Mouse (Mus musculus): Measurements from ENCODE around the gene Dnajb2. TPM values are rescaled to one million over a fixed set of nuclear protein-coding genes. Genes with fewer than 3 reads are reported as not detected.
"Not testable (repeated sequence)": the region's sequence is repeated elsewhere in the genome, so short reads cannot be mapped to it uniquely, and the experiment has no call there.

Gene Dnajb2
- polyA plus RNA-seq, 1 experiment from 2014 or later: 14.4 TPM

DNA sequence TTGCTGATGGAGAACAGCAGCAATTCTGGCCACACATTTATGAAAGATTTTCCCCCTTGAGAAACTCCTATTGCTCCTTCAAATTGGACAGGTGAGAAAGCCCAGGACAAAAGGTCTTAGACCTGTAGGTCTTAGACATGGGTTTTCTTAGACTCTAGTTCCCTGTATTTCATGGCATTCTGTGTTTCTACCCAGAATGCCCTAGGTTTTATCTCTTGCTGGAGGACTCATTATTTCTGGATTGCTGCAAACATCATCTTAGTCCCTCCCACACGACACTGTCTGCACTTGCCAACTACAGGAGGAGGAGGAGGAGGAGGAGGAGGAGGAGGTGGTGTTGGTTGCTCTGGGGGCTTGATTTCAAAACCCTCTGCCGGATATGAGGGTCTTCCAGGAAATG, 10.1 kb upstream of the Dnajb2 start:
- Histone ChIP-seq H3K4me1 (ENCODE audit: control insufficient read depth, insufficient read depth, low read length) (no peaks in the 10 kb centered on the region), H3K4me3 (ENCODE audit: low read length) (no peak overlapping the region), H3K4me2 (replicated peaks; ENCODE audit: low read depth, low read length) (no peak overlapping the region), H3K36me3 (ENCODE audit: control insufficient read depth, insufficient read depth, low read length) (no peaks in the 10 kb centered on the region), H3K9ac (ENCODE audit: low read depth, low read length) (no peak overlapping the region), H3K27ac (ENCODE audit: low read depth, low read length) (no peak overlapping the region), H3K9me3 (ENCODE audit: control insufficient read depth, low read length) (no peaks in the 10 kb centered on the region), H3K27me3 (ENCODE audit: control insufficient read depth, insufficient read depth, low read length) (no peaks in the 10 kb centered on the region)
- ATAC-seq (ENCODE audit: low FRiP score, low TSS enrichment): no peak
- 42% methylated on average over 2 of the region's 2 CpGs for WGBS

GRCm38 (mm10) chr1:75227653-75228052, 8.6 kb upstream of the Dnajb2 start:
- Histone ChIP-seq H3K4me1 (ENCODE audit: control insufficient read depth, insufficient read depth, low read length) (no peaks in the 10 kb centered on the region), H3K27ac (ENCODE audit: low read depth, low read length) (no peak overlapping the region), H3K9me3 (ENCODE audit: control insufficient read depth, low read length) (no peaks in the 10 kb centered on the region), H3K27me3 (ENCODE audit: control insufficient read depth, insufficient read depth, low read length) (no peaks in the 10 kb centered on the region), H3K4me3 (ENCODE audit: low read length) (no peak overlapping the region), H3K36me3 (ENCODE audit: control insufficient read depth, insufficient read depth, low read length) (no peaks in the 10 kb centered on the region), H3K9ac (ENCODE audit: low read depth, low read length) (no peak overlapping the region), H3K4me2 (replicated peaks; ENCODE audit: low read depth, low read length) (no peak overlapping the region)
- 83% methylated on average over 1 of the region's 1 CpGs for WGBS
- ATAC-seq (ENCODE audit: low FRiP score, low TSS enrichment): no peak

DNA sequence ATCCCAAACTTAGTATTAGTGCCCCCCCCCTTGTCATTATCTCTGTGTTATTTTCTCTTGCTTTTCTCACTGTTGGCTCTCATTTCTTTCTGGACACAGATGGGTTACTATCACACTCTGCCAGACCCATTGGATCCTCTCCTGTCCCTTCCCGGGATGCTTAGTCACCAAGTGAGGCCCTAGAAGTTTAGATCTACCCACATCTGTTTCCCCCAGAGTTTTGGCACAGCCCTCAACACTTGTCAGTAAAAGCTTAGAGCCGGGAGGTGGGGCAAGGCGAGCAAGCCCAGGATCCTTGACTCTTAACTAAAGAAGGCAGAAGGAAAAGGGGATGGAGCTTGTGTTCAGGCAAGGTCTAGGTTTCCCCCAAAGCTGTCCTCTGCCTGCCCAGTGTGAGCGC, 7.0 kb upstream of the Dnajb2 start:
- 75% methylated on average over 4 of the region's 4 CpGs for WGBS
- no peak for ATAC-seq (ENCODE audit: low FRiP score, low TSS enrichment)
- Histone ChIP-seq H3K4me2 (replicated peaks; ENCODE audit: low read depth, low read length) (no peak overlapping the region), H3K9ac (ENCODE audit: low read depth, low read length) (no peak overlapping the region), H3K4me3 (ENCODE audit: low read length) (no peak overlapping the region), H3K9me3 (ENCODE audit: control insufficient read depth, low read length) (no peaks in the 10 kb centered on the region), H3K36me3 (ENCODE audit: control insufficient read depth, insufficient read depth, low read length) (no peaks in the 10 kb centered on the region), H3K27ac (ENCODE audit: low read depth, low read length) (no peak overlapping the region), H3K4me1 (ENCODE audit: control insufficient read depth, insufficient read depth, low read length) (no peaks in the 10 kb centered on the region), H3K27me3 (ENCODE audit: control insufficient read depth, insufficient read depth, low read length) (no peaks in the 10 kb centered on the region)

DNA sequence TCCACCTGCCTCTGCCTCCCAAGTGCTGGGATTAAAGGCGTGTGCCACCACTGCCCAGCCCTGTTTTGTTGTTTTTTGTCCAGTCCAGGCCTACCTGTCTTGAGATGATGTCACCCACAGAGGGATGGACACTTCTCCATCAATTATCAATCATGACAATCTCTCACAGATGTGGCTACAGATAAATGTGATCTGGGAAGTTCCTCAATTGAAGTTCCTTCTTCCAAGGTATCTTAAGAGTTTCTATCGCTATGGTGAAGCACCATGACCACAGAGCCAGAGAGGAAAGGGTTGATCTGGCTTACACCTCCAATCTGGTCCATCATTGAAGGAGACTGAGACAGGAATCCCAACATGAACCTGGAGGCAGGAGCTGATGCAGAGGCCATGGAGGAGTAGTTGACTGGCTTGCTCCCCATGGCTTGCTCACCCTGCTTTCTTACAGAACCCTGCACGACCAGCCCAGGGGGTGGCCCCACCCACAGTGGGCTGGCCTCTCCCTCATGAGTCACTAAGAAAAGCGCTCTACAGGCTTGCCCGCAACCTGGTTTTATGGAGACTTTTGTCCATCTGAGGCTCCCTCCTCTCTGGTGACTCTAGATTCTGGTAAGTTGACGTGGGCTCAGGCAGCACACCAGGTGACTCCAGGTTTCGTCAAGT, 5.7 kb upstream of the Dnajb2 start:
- no peaks in the 10 kb centered on the region; the same call in 1 of the 2 replicates for H3K4me1 ChIP-seq (ENCODE audit: control insufficient read depth, insufficient read depth, low read length)
- H3K4me3 ChIP-seq (ENCODE audit: low read length): no peak overlapping the region
- H3K27me3 ChIP-seq (ENCODE audit: control insufficient read depth, insufficient read depth, low read length): no peaks in the 10 kb centered on the region
- H3K9ac ChIP-seq (ENCODE audit: low read depth, low read length): no peak overlapping the region
- H3K9me3 ChIP-seq (ENCODE audit: control insufficient read depth, low read length): no peaks in the 10 kb centered on the region
- no peaks in the 10 kb centered on the region for H3K36me3 ChIP-seq (ENCODE audit: control insufficient read depth, insufficient read depth, low read length)
- 72% methylated on average over 7 of the region's 7 CpGs for WGBS
- H3K4me2 ChIP-seq (replicated peaks; ENCODE audit: low read depth, low read length): no peak overlapping the region
- H3K27ac ChIP-seq (ENCODE audit: low read depth, low read length): no peak overlapping the region
- no peak for ATAC-seq (ENCODE audit: low FRiP score, low TSS enrichment)

GRCm38 (mm10) chr1:75231224-75231623, 5.0 kb upstream of the Dnajb2 start:
- no peak overlapping the region for H3K27ac ChIP-seq (ENCODE audit: low read depth, low read length)
- peaks cover 5% of the 10 kb centered on the region; the same call in 1 of the 2 replicates for H3K4me1 ChIP-seq (ENCODE audit: control insufficient read depth, insufficient read depth, low read length)
- no peak for ATAC-seq (ENCODE audit: low FRiP score, low TSS enrichment)
- no peak overlapping the region for H3K4me2 ChIP-seq (replicated peaks; ENCODE audit: low read depth, low read length)
- no peaks in the 10 kb centered on the region for H3K9me3 ChIP-seq (ENCODE audit: control insufficient read depth, low read length)
- H3K36me3 ChIP-seq (ENCODE audit: control insufficient read depth, insufficient read depth, low read length): no peaks in the 10 kb centered on the region
- no peak overlapping the region for H3K4me3 ChIP-seq (ENCODE audit: low read length)
- WGBS: 86% methylated on average over 4 of the region's 4 CpGs
- H3K27me3 ChIP-seq (ENCODE audit: control insufficient read depth, insufficient read depth, low read length): no peaks in the 10 kb centered on the region
- H3K9ac ChIP-seq (ENCODE audit: low read depth, low read length): no peak overlapping the region

- no peak for ATAC-seq (ENCODE audit: low FRiP score, low TSS enrichment)
- WGBS: 71% methylated on average over 5 of the region's 5 CpGs
- no peaks in the 10 kb centered on the region for H3K9me3 ChIP-seq (ENCODE audit: control insufficient read depth, low read length)
- H3K9ac ChIP-seq (ENCODE audit: low read depth, low read length): no peak within 1 kb of the TSS
- H3K4me1 ChIP-seq (ENCODE audit: control insufficient read depth, insufficient read depth, low read length): peaks cover 6% of the 10 kb centered on the region
- H3K36me3 ChIP-seq (ENCODE audit: control insufficient read depth, insufficient read depth, low read length): no peaks in the 10 kb centered on the region
- H3K27ac ChIP-seq (ENCODE audit: low read depth, low read length): no peak within 1 kb of the TSS
- H3K4me2 ChIP-seq (replicated peaks; ENCODE audit: low read depth, low read length): no peak within 1 kb of the TSS
- no peaks in the 10 kb centered on the region for H3K27me3 ChIP-seq (ENCODE audit: control insufficient read depth, insufficient read depth, low read length)
- H3K4me3 ChIP-seq (ENCODE audit: low read length): no peak within 1 kb of the TSS
These were observed 4.5 kb upstream of the Dnajb2 start, which contains the start of gene A630095N17Rik for GRCm38 (mm10) chr1:75231664-75232152. Gene A630095N17Rik, minus strand, starts transcription at chr1:75232102.

- not testable (repeated sequence) for H3K36me3 ChIP-seq (ENCODE audit: control insufficient read depth, insufficient read depth, low read length); H3K4me3 ChIP-seq (ENCODE audit: low read length); H3K9me3 ChIP-seq (ENCODE audit: control insufficient read depth, low read length); H3K27ac ChIP-seq (ENCODE audit: low read depth, low read length); H3K27me3 ChIP-seq (ENCODE audit: control insufficient read depth, insufficient read depth, low read length); H3K4me2 ChIP-seq (replicated peaks; ENCODE audit: low read depth, low read length); H3K9ac ChIP-seq (ENCODE audit: low read depth, low read length); ATAC-seq (ENCODE audit: low FRiP score, low TSS enrichment)
- 70% methylated on average over 4 of the region's 4 CpGs for WGBS
- peaks cover 14% of the 10 kb centered on the region for H3K4me1 ChIP-seq (ENCODE audit: control insufficient read depth, insufficient read depth, low read length)
These were observed 3.7 kb upstream of the Dnajb2 start for GRCm38 (mm10) chr1:75232489-75232888.

DNA sequence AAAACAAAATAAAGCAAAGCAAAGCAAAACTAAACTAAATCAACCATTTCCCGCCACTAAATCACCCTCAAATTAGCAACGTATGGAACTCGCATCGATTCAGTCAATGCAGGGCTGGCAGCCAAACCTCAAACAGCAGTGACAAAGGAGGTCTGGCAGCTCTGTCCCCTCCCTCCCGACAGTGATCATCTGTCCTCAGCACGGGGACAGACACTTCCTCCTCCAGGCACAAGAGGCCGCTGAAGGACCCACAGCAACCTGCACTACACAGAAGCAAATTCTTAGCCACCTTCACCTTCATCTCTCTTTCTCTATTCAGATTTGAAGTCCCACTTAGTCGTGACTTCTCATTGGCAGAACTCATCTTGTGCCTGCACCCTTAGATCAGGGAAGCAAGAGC, 1.6 kb upstream of the Dnajb2 start:
- no peak overlapping the region for H3K4me3 ChIP-seq (ENCODE audit: low read length)
- WGBS: 3% methylated on average over 8 of the region's 8 CpGs
- 0 out of 2 replicates have a peak, but pooled peaks cover 2% of the 10 kb centered on the region for H3K36me3 ChIP-seq (ENCODE audit: control insufficient read depth, insufficient read depth, low read length)
- H3K4me2 ChIP-seq (replicated peaks; ENCODE audit: low read depth, low read length): no peak overlapping the region
- no peak overlapping the region for H3K9ac ChIP-seq (ENCODE audit: low read depth, low read length)
- no peak for ATAC-seq (ENCODE audit: low FRiP score, low TSS enrichment)
- no peaks in the 10 kb centered on the region for H3K27me3 ChIP-seq (ENCODE audit: control insufficient read depth, insufficient read depth, low read length)
- H3K27ac ChIP-seq (ENCODE audit: low read depth, low read length): no peak overlapping the region
- no peaks in the 10 kb centered on the region for H3K9me3 ChIP-seq (ENCODE audit: control insufficient read depth, low read length)
- peaks cover 14% of the 10 kb centered on the region for H3K4me1 ChIP-seq (ENCODE audit: control insufficient read depth, insufficient read depth, low read length)

DNA sequence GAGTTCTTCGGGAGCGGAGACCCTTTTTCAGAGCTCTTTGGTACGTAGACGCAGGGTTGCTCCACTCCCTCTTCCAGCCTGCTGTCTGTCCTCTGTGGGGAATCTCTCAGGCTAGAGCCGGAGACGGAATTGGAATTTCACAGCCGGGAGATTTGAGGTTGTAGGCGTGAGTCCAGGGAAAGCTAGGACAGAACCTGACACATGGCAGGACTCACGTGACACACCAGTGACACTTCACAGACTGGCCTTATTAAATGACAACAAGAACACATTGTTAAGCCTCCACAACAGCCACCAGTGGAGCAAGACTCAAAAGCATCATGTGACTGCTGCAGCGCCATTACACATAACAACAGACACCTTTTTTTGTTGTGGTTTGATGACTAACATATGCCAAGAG, 3.4 kb downstream of the Dnajb2 start:
- Histone ChIP-seq H3K36me3 (ENCODE audit: control insufficient read depth, insufficient read depth, low read length) (peaks cover 17% of the 10 kb centered on the region; the same call in 1 of the 2 replicates), H3K9me3 (ENCODE audit: control insufficient read depth, low read length) (no peaks in the 10 kb centered on the region), H3K4me1 (ENCODE audit: control insufficient read depth, insufficient read depth, low read length) (peaks cover 14% of the 10 kb centered on the region), H3K4me3 (ENCODE audit: low read length) (no peak overlapping the region), H3K27me3 (ENCODE audit: control insufficient read depth, insufficient read depth, low read length) (no peaks in the 10 kb centered on the region), H3K27ac (ENCODE audit: low read depth, low read length) (no peak overlapping the region), H3K4me2 (replicated peaks; ENCODE audit: low read depth, low read length) (no peak overlapping the region), H3K9ac (ENCODE audit: low read depth, low read length) (no peak overlapping the region)
- no peak for ATAC-seq (ENCODE audit: low FRiP score, low TSS enrichment)
- 88% methylated on average over 10 of the region's 10 CpGs for WGBS
